Mouse (Mus musculus): ENCODE results near the gene AI182371.

DNA sequence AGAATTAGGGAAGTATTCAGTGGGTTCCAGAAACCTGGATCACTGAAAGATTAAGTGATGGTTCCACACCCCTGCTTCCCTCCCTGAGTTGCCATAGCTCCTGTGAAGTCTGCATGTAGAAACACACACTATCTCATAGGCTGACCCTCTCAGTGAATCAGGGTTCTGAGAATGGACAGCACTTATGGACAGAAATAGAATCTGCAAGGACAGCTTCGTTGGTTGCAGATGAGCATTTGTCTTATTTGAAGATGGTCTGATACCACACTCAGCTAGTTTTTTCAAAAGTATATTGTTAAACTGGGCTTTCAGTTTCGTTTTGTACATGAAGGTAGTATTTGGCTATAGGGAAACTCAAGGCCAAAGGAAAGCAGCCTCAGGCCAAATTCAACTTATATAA lies 9.2 kb upstream of the AI182371 start:
- TF ChIP-seq EP300 (IDR thresholded peaks at IDR 0.05; ENCODE audit: low read length) = no peak
- no peak for TF ChIP-seq SMC3 (IDR thresholded peaks at IDR 0.05; ENCODE audit: low read depth, low read length)
- TF ChIP-seq CTCF (conservative IDR thresholded peaks at IDR 0.05 in 1 of 2, IDR thresholded peaks at IDR 0.05 in 1 of 2; ENCODE audit: low read depth in 2 of 2, low read length in 2 of 2) = no peak

All from CH12.LX (cell line).